Mouse (Mus musculus): ENCODE measurements around the gene Sik3. TPM values are rescaled to one million over a fixed set of nuclear protein-coding genes. Genes with fewer than 3 reads are reported as not detected.
A peak's percentile ranks its signal among the peaks of the same experiment; 100 is the strongest.

Gene Sik3
- 1.6 and 1.7 TPM in 2 replicates for polyA plus RNA-seq (2015; fragmentation: Nextera tagmentation; extraction: Ambion mirVana)

GRCm38 (mm10) chr9:46012091-46013008, at the start of gene Sik3, which contains the start of gene Pafah1b2:
Sik3 (plus strand) TSS chr9:46012820.
Pafah1b2 (minus strand) TSS chr9:46012690.
- Histone ChIP-seq H3K27ac (ENCODE audit: low read length) (peak within 1 kb of the TSS; percentile 81), H3K4me2 (ENCODE audit: low read depth, low read length) (peak within 1 kb of the TSS; percentile 91), H3K9ac (ENCODE audit: low read depth, low read length) (peak within 1 kb of the TSS; percentile 89), H3K36me3 (ENCODE audit: control insufficient read depth, insufficient read depth) (no peaks in the 10 kb centered on the region), H3K27me3 (ENCODE audit: control insufficient read depth, insufficient read depth, low read depth, low read length) (no peaks in the 10 kb centered on the region), H3K4me1 (ENCODE audit: control insufficient read depth, low read depth, low read length) (peaks cover 37% of the 10 kb centered on the region), H3K4me3 (ENCODE audit: low read depth, low read length) (peak within 1 kb of the TSS; percentile 87), H3K9me3 (replicated peaks; ENCODE audit: control insufficient read depth, low read length) (no peaks in the 10 kb centered on the region)
- 3% methylated on average over 70 of the region's 78 CpGs for WGBS (ENCODE audit: insufficient replicate concordance)
- ATAC-seq (ENCODE audit: low read depth): peak; percentile 88

- WGBS (ENCODE audit: insufficient replicate concordance): 83% methylated on average over 6 of the region's 6 CpGs
- H3K9me3 ChIP-seq (replicated peaks; ENCODE audit: control insufficient read depth, low read length): no peaks in the 10 kb centered on the region
- no peak overlapping the region for H3K9ac ChIP-seq (ENCODE audit: low read depth, low read length)
- H3K4me2 ChIP-seq (ENCODE audit: low read depth, low read length): no peak overlapping the region
- no peaks in the 10 kb centered on the region for H3K27me3 ChIP-seq (ENCODE audit: control insufficient read depth, insufficient read depth, low read depth, low read length)
- H3K36me3 ChIP-seq (ENCODE audit: control insufficient read depth, insufficient read depth): peaks cover 32% of the 10 kb centered on the region
- H3K4me3 ChIP-seq (ENCODE audit: low read depth, low read length): no peak overlapping the region
- no peak overlapping the region for H3K27ac ChIP-seq (ENCODE audit: low read length)
- peaks cover 3% of the 10 kb centered on the region for H3K4me1 ChIP-seq (ENCODE audit: control insufficient read depth, low read depth, low read length)
- ATAC-seq (ENCODE audit: low read depth): no peak
Observed at GRCm38 (mm10) chr9:45963577-45963976, 49.0 kb upstream of the Sik3 start.

- no peak overlapping the region for H3K4me2 ChIP-seq (ENCODE audit: low read depth, low read length)
Observed at GRCm38 (mm10) chr9:45976884-45977283, 35.7 kb upstream of the Sik3 start.

GRCm38 (mm10) chr9:45979778-45980177, 32.8 kb upstream of the Sik3 start:
- Histone ChIP-seq H3K9me3 (replicated peaks; ENCODE audit: control insufficient read depth, low read length) (no peaks in the 10 kb centered on the region), H3K27ac (ENCODE audit: low read length) (peak overlapping the region; percentile 49; the same call in 1 of the 2 replicates), H3K36me3 (ENCODE audit: control insufficient read depth, insufficient read depth) (peaks cover 13% of the 10 kb centered on the region), H3K9ac (ENCODE audit: low read depth, low read length) (no peak overlapping the region), H3K27me3 (ENCODE audit: control insufficient read depth, insufficient read depth, low read depth, low read length) (no peaks in the 10 kb centered on the region), H3K4me2 (ENCODE audit: low read depth, low read length) (peak overlapping the region; percentile 24), H3K4me1 (ENCODE audit: control insufficient read depth, low read depth, low read length) (peaks cover 39% of the 10 kb centered on the region), H3K4me3 (ENCODE audit: low read depth, low read length) (peak overlapping the region; percentile 4; the same call in 1 of the 2 replicates)
- peak; percentile 49 for ATAC-seq (ENCODE audit: low read depth)
- 67% methylated on average over 2 of the region's 2 CpGs for WGBS (ENCODE audit: insufficient replicate concordance)

More at GRCm38 (mm10) chr9:45976884-45977283, 35.7 kb upstream of the Sik3 start:
- Histone ChIP-seq H3K9me3 (replicated peaks; ENCODE audit: control insufficient read depth, low read length) (no peaks in the 10 kb centered on the region), H3K36me3 (ENCODE audit: control insufficient read depth, insufficient read depth) (peaks cover 37% of the 10 kb centered on the region), H3K27ac (ENCODE audit: low read length) (no peak overlapping the region), H3K4me1 (ENCODE audit: control insufficient read depth, low read depth, low read length) (peaks cover 28% of the 10 kb centered on the region), H3K9ac (ENCODE audit: low read depth, low read length) (no peak overlapping the region), H3K4me3 (ENCODE audit: low read depth, low read length) (no peak overlapping the region), H3K27me3 (ENCODE audit: control insufficient read depth, insufficient read depth, low read depth, low read length) (no peaks in the 10 kb centered on the region)
- no peak for ATAC-seq (ENCODE audit: low read depth)
- 77% methylated on average over 2 of the region's 2 CpGs for WGBS (ENCODE audit: insufficient replicate concordance)

GRCm38 (mm10) chr9:45980611-45981010, 32.0 kb upstream of the Sik3 start:
- Histone ChIP-seq H3K9ac (ENCODE audit: low read depth, low read length) (no peak overlapping the region), H3K9me3 (replicated peaks; ENCODE audit: control insufficient read depth, low read length) (no peaks in the 10 kb centered on the region), H3K4me2 (ENCODE audit: low read depth, low read length) (peak overlapping the region; percentile 7; the same call in 1 of the 2 replicates), H3K4me1 (ENCODE audit: control insufficient read depth, low read depth, low read length) (peaks cover 44% of the 10 kb centered on the region), H3K4me3 (ENCODE audit: low read depth, low read length) (no peak overlapping the region), H3K27ac (ENCODE audit: low read length) (no peak overlapping the region), H3K27me3 (ENCODE audit: control insufficient read depth, insufficient read depth, low read depth, low read length) (no peaks in the 10 kb centered on the region), H3K36me3 (ENCODE audit: control insufficient read depth, insufficient read depth) (peaks cover 7% of the 10 kb centered on the region)
- WGBS (ENCODE audit: insufficient replicate concordance): 74% methylated on average over 1 of the region's 1 CpGs
- no peak for ATAC-seq (ENCODE audit: low read depth)

- Histone ChIP-seq H3K27ac (ENCODE audit: low read length) (no peak overlapping the region), H3K9me3 (replicated peaks; ENCODE audit: control insufficient read depth, low read length) (no peaks in the 10 kb centered on the region), H3K36me3 (ENCODE audit: control insufficient read depth, insufficient read depth) (peaks cover 2% of the 10 kb centered on the region; the same call in 1 of the 2 replicates), H3K4me1 (ENCODE audit: control insufficient read depth, low read depth, low read length) (peaks cover 46% of the 10 kb centered on the region), H3K4me3 (ENCODE audit: low read depth, low read length) (no peak overlapping the region), H3K27me3 (ENCODE audit: control insufficient read depth, insufficient read depth, low read depth, low read length) (no peaks in the 10 kb centered on the region), H3K4me2 (ENCODE audit: low read depth, low read length) (no peak overlapping the region; the same call in 1 of the 2 replicates), H3K9ac (ENCODE audit: low read depth, low read length) (no peak overlapping the region)
- no peak for ATAC-seq (ENCODE audit: low read depth)
Observed at GRCm38 (mm10) chr9:45981331-45981730, 31.3 kb upstream of the Sik3 start.

GRCm38 (mm10) chr9:45983676-45984408, 28.8 kb upstream of the Sik3 start:
- Histone ChIP-seq H3K27me3 (ENCODE audit: control insufficient read depth, insufficient read depth, low read depth, low read length) (no peaks in the 10 kb centered on the region), H3K4me1 (ENCODE audit: control insufficient read depth, low read depth, low read length) (peaks cover 38% of the 10 kb centered on the region), H3K4me3 (ENCODE audit: low read depth, low read length) (peak overlapping the region; percentile 86), H3K9me3 (replicated peaks; ENCODE audit: control insufficient read depth, low read length) (no peaks in the 10 kb centered on the region), H3K36me3 (ENCODE audit: control insufficient read depth, insufficient read depth) (no peaks in the 10 kb centered on the region), H3K4me2 (ENCODE audit: low read depth, low read length) (peak overlapping the region; percentile 79), H3K9ac (ENCODE audit: low read depth, low read length) (peak overlapping the region; percentile 93), H3K27ac (ENCODE audit: low read length) (peak overlapping the region; percentile 91)
- ATAC-seq (ENCODE audit: low read depth): 0 out of 2 replicates have a peak, but pooled peaks have one; percentile 9
- under 1% methylated on average over 23 of the region's 23 CpGs for WGBS (ENCODE audit: insufficient replicate concordance)

GRCm38 (mm10) chr9:45984409-45985228, 28.0 kb upstream of the Sik3 start:
- H3K4me1 ChIP-seq (ENCODE audit: control insufficient read depth, low read depth, low read length): peaks cover 33% of the 10 kb centered on the region
- peak overlapping the region; percentile 79 for H3K4me2 ChIP-seq (ENCODE audit: low read depth, low read length)
- peak overlapping the region; percentile 93 for H3K9ac ChIP-seq (ENCODE audit: low read depth, low read length)
- H3K36me3 ChIP-seq (ENCODE audit: control insufficient read depth, insufficient read depth): no peaks in the 10 kb centered on the region
- no peaks in the 10 kb centered on the region for H3K9me3 ChIP-seq (replicated peaks; ENCODE audit: control insufficient read depth, low read length)
- peak overlapping the region; percentile 86 for H3K4me3 ChIP-seq (ENCODE audit: low read depth, low read length)
- WGBS (ENCODE audit: insufficient replicate concordance): under 1% methylated on average over 56 of the region's 76 CpGs
- H3K27me3 ChIP-seq (ENCODE audit: control insufficient read depth, insufficient read depth, low read depth, low read length): no peaks in the 10 kb centered on the region
- H3K27ac ChIP-seq (ENCODE audit: low read length): peak overlapping the region; percentile 91
- peak; percentile 92 for ATAC-seq (ENCODE audit: low read depth)
